Mouse (Mus musculus) C2C12 (cell line): ENCODE data around the gene Sgtb.

Source experiments
- CEBPB ChIP-seq: IDR thresholded peaks from one replicate; pipeline ENCODE4 v1.6.1; 2011; ENCODE audit warnings: low read depth, mild to moderate bottlenecking, control low read depth, moderate library complexity
- CTCF ChIP-seq: IDR thresholded peaks from one replicate; pipeline ENCODE4 v1.5.1; 2011; ENCODE audit not compliant: control insufficient read depth, insufficient read depth, insufficient read length
- FOSL1 ChIP-seq: IDR thresholded peaks from one replicate; pipeline ENCODE4 v1.8.0; 2011; ENCODE audit warnings: mild to moderate bottlenecking, low read length; ENCODE audit not compliant: poor library complexity, insufficient read depth, severe bottlenecking
- MAX ChIP-seq: IDR thresholded peaks from one replicate; pipeline ENCODE4 v1.6.1; 2011; ENCODE audit warnings: mild to moderate bottlenecking, control low read depth
- MYOG ChIP-seq: IDR thresholded peaks from one replicate; pipeline ENCODE4 v1.6.1; 2011; ENCODE audit not compliant: control insufficient read depth, insufficient read length; ENCODE audit errors: extremely low read depth
- USF1 ChIP-seq: IDR thresholded peaks from one replicate; pipeline ENCODE4 v1.6.1; 2011; ENCODE audit warnings: low read depth, mild to moderate bottlenecking, control low read depth, moderate library complexity

- TF ChIP-seq CTCF, result no peak
- TF ChIP-seq MAX, result no peak
- no peak for TF ChIP-seq MYOG
- no peak for TF ChIP-seq USF1
- no peak for TF ChIP-seq FOSL1
- TF ChIP-seq CEBPB, result no peak
Observed at GRCm38 (mm10) chr13:104134510-104135085, 25.1 kb downstream of the Sgtb start.
